Mouse (Mus musculus): ENCODE measurements around the gene Bmp2.

The Bmp2 gene

GRCm38 (mm10) chr2:133565424-133565823, 13.5 kb downstream of the Bmp2 start:
- DNase-seq (ENCODE audit: low spot score): no peak

DNA sequence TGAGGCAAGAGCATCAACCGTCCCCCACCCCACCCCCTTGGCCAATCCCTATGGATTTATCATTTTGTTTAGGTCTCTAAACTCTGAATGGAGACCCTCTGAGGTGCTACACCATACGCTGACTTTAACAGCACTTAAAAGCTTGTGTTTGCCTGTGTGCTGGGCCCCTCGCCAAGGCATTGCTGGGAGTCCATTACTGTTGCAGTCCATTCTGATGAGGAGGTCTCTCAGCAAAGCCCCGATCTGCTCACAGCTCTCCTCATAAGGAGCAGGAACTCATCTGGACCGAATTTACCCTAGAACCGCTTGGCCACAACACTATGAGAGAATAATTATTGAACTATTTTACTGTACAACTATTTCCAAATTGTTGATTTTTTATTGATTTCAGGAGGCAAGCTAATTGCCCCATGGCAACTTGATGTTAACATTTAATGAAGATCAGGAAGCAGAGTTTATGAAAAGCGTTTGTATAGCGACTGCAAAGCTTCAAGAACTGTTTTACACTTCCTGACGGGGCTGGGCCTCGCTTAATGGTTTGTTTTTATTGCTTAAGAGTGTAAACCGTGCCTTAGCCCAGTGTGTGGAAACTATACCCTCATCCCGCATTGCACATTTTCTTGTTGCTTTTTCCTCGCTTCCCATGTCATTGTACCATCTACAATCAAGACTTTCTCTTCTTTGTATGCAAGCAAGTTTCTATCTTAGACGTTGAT, 14.2 kb downstream of the Bmp2 start:
- no peak for DNase-seq (ENCODE audit: low spot score)

GRCm38 (mm10) chr2:133591562-133592255, 39.8 kb downstream of the Bmp2 start:
- DNase-seq (ENCODE audit: low spot score): no peak
